Mouse (Mus musculus): ENCODE results near the gene Mars. TPM values are rescaled to one million over a fixed set of nuclear protein-coding genes. Genes with fewer than 3 reads are reported as not detected.
"Not testable (repeated sequence)": the region's sequence is repeated elsewhere in the genome, so short reads cannot be mapped to it uniquely, and the experiment has no call there.

Gene Mars
- total RNA-seq, 2 experiments from 2014 or later: 135 to 213 TPM

DNA sequence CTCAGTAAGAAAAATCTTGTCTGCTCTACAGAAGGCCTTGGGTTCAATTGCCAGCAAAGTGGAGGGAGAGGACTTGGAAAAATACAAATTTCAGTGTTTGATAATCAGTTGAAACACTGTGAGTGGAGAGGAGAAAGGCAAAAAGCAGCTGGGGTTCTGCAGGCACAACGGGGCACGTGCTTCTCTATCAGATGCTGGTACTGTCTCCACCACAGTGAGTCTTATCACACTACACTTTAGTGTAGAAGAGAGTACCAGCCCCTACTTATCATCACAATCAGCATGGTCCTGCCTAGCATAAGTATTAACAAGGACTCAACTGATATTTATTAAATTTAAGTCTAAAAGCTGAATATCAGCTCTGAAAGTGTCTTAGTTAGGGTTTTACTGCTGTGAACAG is 5.7 kb upstream of the Mars start:
- ATAC-seq (replicated peaks; ENCODE audit: low FRiP score, low TSS enrichment, poor library complexity, severe bottlenecking): peak; percentile 78

DNA sequence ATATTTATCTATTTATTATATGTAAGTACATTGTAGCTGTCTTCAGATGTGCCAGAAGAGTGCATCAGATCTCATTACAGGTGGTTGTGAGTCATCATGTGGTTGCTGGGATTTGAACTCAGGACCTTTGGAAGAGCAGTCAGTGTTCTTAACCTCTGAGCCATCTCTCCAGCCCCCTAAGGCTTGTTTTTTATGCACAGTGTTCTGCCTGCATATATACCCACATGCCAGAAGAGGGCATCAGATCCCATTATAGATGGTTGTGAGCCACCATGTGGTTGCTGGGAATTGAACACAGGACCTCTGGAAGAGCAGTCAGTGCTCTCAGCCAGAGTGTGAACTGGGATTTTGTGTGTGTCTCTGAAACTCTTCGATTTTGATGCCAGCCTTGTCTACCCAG is 3.4 kb upstream of the Mars start:
- ATAC-seq (replicated peaks; ENCODE audit: low FRiP score, low TSS enrichment, poor library complexity, severe bottlenecking): not testable (repeated sequence)

DNA sequence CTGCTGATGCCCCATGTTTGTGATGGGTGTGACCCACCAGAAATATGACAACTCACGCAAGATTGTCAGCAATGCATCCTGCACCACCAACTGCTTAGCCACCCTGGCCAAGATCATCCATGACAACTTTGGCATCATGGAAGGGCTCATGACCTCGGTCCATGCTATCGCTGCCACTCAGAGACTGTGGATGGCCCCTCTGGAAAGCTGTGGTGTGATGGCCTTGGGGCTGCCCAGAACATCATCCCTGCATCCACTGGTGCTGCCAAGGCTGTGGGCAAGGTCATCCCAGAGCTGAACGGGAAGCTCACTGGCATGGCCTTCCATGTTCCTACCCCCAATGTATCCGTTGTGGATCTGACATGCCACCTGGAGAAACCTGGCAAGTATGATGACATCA is 1.9 kb upstream of the Mars start:
- not testable (repeated sequence) for ATAC-seq (replicated peaks; ENCODE audit: low FRiP score, low TSS enrichment, poor library complexity, severe bottlenecking)

DNA sequence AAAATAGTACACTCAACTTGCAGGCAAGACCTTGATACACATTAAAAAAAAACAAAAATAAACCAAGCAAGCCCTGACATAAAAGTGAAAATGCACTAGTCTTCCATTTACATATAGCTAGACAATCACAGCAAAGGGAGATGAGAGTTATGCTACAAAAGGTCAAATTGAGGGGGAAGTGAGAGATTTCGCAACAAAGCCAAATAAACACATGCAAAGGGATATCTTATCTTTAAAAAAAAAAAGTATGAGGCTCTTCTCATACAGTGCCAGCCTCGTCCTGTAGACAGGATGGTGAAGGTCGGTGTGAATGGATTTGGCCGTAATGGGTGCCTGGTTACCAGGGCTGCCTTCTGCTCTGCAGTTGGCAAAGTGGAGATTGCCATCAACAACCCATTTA is 1.3 kb upstream of the Mars start:
- ATAC-seq (replicated peaks; ENCODE audit: low FRiP score, low TSS enrichment, poor library complexity, severe bottlenecking): no peak

DNA sequence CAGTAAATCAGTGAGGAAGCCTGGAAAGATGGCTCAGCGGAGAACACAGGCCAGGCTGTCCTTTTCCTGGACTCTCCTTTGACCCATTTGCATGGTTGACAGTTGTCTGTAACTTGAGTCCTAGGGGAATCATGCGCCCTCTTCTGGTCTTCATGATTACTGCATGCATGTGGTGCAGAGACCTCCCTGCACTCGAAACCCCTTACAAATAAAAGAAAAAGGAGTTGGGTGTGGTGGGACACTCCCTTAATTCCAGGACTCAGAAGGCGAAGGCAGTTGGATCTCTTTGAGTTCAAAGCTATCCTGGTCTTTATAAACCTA is 730 bp upstream of the Mars start:
- ATAC-seq (replicated peaks; ENCODE audit: low FRiP score, low TSS enrichment, poor library complexity, severe bottlenecking): peak; percentile 67

DNA sequence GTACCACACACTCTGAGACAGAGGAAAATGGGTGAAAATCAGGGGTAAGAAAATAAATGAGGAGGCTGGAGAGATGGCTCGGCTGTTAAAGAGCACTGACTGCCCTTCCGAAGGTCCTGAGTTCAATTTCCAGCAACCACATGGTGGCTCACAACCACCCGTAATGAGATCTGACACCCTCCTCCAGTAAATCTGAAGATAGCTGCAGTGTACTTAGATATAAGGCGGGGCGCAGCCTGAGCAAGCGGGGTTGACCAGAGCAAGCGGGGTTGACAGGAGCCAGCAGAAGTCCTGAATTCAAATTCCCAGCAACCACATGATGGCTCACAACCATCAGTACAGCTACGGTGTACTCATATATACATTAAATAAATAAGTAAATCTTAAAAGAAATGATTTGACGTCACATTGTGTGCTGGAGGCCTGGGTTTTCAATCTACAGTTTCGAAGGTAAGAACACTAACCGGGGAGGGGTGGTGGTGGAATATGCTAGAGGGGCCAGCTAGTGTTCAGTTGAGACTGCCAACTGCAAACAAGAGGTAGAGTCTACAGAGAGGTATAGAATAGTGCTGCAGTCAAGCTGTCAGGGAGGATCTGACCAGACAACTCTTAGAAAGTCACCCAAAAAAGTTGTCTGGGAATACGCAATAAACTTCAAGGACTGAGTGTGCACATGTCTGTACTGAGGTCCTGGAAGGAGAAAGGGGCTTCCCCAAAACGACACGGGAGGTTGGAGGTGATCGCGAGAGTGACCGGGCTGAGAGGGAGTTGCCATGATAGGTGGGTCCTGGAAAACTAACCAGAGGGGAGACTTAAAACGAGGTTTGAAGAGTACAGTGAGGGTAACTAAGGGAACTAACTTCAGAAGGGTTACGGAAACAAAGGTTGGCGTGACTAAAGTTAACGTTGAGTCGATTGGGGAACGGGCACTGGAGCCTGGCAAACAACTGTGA is 787 bp downstream of the Mars start:
- peak; percentile 59 for ATAC-seq (replicated peaks; ENCODE audit: low FRiP score, low TSS enrichment, poor library complexity, severe bottlenecking)

DNA sequence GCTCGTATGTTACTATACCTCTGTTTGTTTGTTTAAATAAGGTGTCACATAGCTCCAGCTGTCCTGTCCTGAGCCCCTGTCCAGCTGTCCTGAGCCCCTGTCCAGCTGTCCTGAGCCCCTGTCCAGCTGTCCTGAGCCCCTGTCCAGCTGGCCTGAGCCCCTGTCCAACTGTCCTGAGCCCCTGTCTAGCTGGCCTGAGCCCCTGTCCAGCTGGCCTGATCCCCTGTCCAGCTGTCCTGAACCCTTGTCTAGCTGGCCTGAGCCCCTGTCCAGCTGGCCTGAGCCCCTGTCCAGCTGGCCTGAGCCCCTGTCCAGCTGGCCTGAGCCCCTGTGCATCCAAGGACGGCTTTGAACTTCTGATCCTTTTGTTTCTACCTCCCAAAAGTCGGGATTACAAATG is 2.4 kb downstream of the Mars start:
- not testable (repeated sequence) for ATAC-seq (replicated peaks; ENCODE audit: low FRiP score, low TSS enrichment, poor library complexity, severe bottlenecking)

DNA sequence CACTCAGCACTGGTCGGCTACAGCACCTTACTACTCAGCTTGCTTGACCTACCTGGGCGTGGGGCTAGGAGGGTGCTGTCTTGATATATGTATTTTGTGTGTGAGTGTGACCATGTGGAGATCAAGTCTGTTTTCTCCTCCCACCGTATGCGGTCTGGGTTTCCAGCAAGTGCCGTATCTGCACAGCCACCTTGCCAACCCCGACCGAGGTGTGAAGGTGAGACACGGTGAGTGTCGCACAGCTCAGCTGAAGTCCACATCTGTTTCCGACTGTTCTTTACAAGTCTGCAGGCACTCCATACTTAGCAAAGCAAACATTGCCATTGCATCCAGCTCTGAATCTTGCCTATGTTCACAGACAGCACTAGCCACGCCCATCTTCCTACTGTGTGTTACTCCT is 8.4 kb downstream of the Mars start:
- ATAC-seq (replicated peaks; ENCODE audit: low FRiP score, low TSS enrichment, poor library complexity, severe bottlenecking): no peak

DNA sequence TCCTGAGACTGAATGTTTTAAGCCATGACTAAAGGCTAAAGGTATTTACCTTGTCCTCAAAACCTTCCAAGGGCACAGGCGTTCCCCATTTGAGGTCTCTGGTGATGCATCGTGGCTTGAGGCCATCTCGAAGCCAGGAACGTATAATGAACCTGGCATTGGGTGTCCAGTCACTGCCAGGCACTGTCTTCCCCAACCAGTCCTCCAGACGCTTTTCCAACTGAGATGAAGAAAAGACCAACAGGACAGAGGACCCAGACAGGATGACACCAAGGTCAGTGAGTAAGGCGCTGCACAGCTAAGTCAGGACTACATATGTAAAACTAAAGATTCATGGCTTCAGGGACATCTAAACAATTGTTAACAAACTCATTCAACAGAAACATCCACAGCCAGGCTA is 11.2 kb downstream of the Mars start:
- ATAC-seq (replicated peaks; ENCODE audit: low FRiP score, low TSS enrichment, poor library complexity, severe bottlenecking): no peak

DNA sequence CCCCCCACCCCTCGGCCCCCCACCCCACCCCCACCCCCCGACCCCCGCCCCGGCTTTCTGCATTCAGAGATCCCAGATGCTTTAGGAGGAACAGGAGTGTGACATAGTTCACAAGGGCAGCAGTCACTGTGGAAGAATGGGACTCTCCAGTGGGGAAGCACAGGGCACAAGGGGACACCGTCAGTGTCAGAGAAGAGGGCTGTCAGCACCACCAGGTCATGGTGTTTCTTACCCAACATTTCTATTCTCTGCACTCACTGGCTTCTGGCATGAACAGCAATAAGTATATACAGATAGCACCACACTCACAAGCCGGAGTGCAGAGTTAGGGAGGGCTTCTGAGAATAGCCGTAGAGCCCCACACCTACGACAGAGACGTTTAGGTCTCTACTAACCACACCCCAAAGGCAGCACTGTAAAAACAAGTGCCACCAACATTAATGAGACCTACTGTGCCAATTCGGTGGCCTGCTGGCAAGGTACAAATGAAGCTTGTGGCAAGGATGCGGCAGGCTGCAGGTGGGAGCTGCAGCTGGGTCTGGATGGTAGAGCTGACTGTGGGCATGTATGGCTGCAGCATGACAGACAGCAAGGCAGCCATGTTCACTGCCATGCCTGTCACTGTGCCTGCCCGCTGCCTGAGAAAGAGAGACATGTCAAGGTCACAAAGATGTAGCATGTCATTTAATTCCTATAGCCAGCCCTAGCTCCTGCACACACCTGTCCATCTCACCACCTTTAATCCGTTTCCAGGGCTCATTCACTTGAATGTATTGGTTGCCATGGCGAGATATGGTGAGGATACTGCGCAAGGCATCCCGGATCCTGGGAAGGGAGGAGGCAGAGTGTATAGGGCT is 14.3 kb downstream of the Mars start:
- no peak for ATAC-seq (replicated peaks; ENCODE audit: low FRiP score, low TSS enrichment, poor library complexity, severe bottlenecking)

DNA sequence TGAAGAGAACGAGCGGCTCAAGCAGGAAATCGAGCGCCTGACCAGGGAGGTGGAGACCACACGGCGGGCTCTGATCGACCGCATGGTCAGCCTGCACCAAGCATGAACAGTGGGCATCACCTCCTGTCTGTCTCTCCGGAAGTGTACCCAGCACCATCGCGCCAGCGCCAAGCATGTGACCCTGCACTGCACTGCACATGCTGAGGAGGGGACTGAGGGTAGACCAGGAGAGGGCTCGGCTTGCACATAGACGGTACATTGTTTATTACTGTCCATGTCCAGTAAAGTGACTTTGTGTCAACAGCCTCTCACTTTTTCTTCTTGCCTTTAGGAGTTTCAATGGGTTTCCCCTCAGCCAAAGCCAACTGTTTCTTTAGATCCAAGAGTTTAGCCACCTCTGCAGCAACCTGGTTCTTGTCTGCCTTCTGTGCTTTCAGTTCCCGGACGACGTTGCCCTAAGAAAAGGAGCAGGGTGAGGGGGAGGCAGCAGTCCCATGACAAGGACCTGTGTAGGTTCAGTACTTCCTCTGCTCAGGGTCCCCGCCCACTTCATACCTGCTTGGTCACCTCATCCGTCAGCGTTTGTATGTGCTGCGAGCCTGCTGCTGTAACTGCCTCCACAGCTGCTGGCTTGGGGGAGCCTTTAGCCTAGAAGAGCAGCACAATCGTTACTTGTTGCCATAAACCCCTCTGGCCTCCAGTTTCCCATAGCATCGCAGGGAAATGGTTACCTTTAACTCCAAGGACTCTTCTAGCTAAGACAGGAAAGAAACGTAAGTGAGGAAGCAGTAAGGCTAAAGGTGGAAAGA is 15.4 kb downstream of the Mars start:
- ATAC-seq (replicated peaks; ENCODE audit: low FRiP score, low TSS enrichment, poor library complexity, severe bottlenecking): no peak

DNA sequence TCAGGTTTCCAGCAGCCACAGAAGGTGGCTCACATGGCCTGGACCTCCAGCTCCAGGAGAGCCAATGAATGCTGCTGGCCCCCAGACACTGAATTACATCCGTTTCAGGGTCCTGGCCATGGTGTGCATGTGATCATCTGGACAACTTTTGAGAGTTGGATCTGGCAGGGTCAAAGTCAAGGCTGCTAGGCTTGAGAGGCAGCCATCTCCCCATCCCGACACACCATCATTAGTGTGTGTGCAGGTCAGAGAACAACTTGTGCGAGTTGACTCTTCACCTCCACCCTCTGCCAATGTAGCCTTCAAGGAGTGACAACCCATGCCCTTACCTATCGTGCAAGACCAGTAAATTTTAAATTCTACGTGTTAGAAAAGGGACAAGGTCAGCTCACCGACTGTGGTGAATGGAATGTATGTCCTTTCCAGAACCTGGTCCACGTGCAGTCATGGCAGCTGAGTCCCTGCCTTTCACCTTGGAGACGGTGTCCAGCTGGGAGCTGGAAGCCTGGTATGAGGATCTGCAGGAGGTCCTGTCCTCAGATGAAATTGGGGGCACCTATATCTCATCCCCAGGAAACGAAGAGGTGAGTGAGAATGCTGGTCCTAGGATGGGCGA is 16.6 kb downstream of the Mars start:
- ATAC-seq (replicated peaks; ENCODE audit: low FRiP score, low TSS enrichment, poor library complexity, severe bottlenecking): no peak

DNA sequence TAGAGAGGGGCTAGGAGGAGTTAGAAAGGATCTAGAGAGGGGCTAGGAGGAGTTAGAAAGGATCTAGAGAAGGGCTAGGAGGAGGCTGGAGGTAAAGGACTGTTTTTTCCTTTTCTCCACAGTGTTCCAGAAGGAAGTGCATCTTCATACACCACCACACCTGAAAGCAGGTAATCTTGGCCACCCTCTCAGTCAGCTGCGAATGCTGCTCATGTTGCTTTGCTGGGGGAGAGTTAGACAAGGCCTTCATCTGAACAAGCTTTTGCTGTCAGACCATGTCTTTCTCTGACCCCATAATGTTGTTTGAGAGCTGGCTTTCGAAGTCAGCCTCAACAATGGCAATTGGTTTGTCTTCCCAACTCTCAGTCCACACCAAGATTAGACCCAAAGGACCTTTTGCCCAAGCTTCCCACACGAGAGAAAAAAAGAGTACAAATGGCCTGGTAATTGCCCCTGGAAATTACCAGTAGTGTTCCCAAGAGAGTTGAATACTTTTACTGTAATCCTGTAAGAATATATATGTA is 17.9 kb downstream of the Mars start:
- no peak for ATAC-seq (replicated peaks; ENCODE audit: low FRiP score, low TSS enrichment, poor library complexity, severe bottlenecking)

DNA sequence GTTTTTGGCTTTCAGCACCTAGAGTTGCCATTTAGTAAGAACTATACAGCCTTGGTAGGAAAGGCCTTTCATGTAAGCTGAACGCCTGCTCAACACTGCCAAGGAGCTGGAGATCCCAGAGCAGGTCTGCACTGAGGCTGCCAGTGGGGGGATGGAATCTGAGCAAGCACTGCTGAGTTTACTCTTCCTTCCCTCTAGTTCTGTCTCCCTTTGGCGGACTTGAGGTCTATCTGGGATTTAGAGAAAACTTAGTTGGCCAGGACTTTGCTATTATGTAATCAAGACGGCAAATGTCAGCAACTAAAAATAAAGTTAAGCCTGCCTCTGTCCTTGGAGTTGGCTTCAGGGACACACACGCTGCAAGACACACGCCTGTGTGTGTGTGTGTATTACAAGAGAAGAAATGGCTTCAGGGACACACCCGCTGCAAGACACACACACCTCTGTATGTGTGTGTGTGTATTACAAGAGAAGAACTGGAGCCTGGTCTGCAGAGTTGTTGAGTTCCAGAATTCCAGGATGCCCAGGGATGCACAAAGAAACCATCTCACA is 18.5 kb downstream of the Mars start:
- ATAC-seq (replicated peaks; ENCODE audit: low FRiP score, low TSS enrichment, poor library complexity, severe bottlenecking): no peak

DNA sequence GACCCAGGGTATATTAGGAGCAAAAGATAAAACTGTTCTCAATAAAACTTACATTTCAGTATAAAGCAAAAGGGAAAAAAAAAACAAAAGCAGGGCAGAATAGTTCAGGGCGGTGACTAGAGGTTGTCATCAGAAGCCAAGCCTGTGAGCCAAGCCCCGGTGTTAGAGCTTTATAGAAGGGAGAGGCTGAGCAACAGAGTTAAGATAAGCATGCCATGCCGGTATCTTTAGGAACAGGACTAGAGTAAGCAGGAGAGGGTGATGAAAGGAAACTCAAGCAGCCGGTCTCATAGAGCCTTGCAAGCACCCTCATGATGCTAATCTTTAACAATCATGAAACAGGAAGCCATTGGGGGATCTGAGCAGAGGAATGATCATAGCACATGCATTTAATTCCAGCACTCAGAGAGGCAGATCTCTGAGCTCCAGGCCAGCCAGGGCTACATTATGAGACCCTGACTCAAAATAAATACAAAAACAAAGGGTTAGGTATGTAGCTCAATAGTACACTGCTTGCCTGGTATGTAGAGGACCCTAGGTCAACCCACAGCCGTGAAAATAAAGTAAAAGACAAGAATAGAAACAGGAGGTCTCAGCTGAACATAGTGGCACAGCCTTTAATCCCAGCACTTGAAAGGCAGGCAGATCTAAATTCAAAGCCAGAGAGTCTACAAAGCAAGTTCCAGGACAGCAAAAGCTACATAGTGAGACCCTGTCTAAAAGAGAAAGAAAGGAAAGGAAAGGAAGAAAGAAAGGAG is 19.5 kb downstream of the Mars start:
- peak; percentile 57 for ATAC-seq (replicated peaks; ENCODE audit: low FRiP score, low TSS enrichment, poor library complexity, severe bottlenecking)

DNA sequence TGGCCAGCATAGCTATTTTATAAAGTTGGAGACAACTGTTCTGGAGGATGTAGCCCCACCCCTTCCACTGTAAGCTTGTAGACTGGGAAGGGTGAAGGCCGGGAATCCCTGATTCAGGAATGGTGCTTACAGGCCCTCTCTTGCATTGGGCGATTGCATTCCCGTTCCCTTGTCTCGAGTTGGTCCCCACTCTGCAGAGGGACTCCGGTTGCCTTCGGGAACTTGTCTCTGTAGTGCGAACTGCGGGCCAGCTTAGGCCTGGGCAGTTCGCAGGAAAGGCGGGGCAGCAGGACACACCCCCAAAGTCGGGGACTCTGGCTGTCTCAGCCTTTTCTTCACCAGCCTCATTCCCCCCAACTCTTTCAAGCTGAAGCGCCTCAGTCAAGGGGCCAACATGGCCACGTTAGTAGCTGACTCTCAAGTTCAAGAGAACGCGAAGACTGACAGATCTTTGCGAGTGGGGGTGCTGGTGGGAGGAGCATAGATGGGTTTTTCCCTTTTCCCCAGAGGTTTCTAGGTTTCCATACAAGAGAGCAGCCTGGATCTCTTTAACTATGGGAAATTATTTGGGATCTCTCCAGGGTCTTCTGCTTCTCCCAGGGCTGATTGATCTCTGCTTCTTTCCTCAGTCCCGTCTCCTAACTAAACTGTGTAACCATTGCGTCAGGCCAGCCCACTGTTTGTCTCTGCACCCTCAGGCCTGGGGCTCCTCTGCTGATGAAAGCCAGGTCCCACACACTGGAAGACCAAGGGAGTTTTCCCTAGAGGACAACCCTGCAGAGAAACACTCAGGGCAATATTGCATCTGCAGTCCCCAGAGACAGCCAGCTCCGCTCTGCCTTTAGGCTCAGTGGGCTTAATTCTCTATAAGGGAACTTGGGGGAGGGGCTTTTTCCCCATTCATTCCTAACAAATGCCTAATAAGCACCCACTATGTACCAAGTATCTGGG is 20.4 kb downstream of the Mars start:
- ATAC-seq (replicated peaks; ENCODE audit: low FRiP score, low TSS enrichment, poor library complexity, severe bottlenecking): peak; percentile 5

DNA sequence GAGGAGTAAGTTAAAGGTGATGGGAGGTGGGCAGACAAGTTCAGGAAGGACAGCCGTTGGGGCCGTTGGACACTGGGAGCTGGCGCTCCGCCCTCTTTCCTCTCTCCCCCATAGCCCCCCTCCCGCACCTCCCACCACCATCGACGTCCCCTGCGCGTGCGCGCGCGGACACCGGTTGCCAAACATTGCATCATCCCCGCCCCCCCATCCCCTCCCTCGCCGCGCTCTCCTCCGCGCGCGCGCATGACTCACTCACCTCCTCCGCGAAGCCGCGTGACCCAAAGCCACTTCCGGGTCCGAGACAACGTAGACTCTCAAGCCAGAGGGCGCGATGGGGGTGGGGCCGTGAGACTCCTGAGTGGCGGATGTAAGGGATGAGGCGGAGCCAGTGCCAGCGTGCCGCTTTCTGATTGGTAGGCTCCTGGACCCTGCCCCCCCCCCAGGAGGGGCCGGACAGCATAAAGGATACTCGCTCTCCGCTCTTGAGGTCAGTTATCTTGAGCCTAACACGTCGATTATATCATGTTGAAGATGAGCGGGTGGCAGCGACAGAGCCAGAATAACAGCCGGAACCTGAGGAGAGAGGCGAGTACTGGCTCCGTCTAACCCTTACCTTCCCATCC is 21.2 kb downstream of the Mars start:
- peak; percentile 69 for ATAC-seq (replicated peaks; ENCODE audit: low FRiP score, low TSS enrichment, poor library complexity, severe bottlenecking)

All from megakaryocyte-erythroid progenitor cell, adult 5-6 weeks (primary cell).